Mouse (Mus musculus) liver, embryonic 12.5 days (tissue): ENCODE measurements around the gene Duxbl3. TPM values are rescaled to one million over a fixed set of nuclear protein-coding genes. Genes with fewer than 3 reads are reported as not detected.

Experiments
- ATAC-seq: fragments of 200-750 bp; cut with Nextera tagmentation; 2 replicates; pipeline ENCODE4 v1.8.0; 2017; ENCODE audit warnings: moderate number of reproducible peaks, mild to moderate bottlenecking, moderate library complexity
- H3K27ac ChIP-seq: fragments of 300-500 bp; sonication (generic); 2 replicates; pipeline ENCODE4 v1.5.1; 2016; ENCODE audit warnings: mild to moderate bottlenecking
- H3K27me3 ChIP-seq: fragments of 300-500 bp; sonication (generic); replicated peaks from 2 replicates; pipeline ENCODE4 v1.6.1; 2016; ENCODE audit warnings: mild to moderate bottlenecking, moderate library complexity
- H3K36me3 ChIP-seq: fragments of 300-500 bp; sonication (generic); 2 replicates; pipeline ENCODE4 v1.6.1; 2016; ENCODE audit warnings: mild to moderate bottlenecking, moderate library complexity
- H3K4me1 ChIP-seq: fragments of 300-500 bp; sonication (generic); 2 replicates; pipeline ENCODE4 v1.6.1; 2016
- H3K4me2 ChIP-seq: fragments of 300-500 bp; sonication (generic); 2 replicates; pipeline ENCODE4 v1.6.1; 2016; ENCODE audit warnings: mild to moderate bottlenecking, moderate library complexity
- H3K4me3 ChIP-seq: fragments of 300-500 bp; sonication (generic); 2 replicates; pipeline ENCODE4 v1.5.1; 2016; ENCODE audit warnings: mild to moderate bottlenecking, moderate library complexity
- H3K9ac ChIP-seq: fragments of 300-500 bp; sonication (generic); 2 replicates; pipeline ENCODE4 v1.6.1; 2016; ENCODE audit warnings: mild to moderate bottlenecking, moderate library complexity
- H3K9me3 ChIP-seq: fragments of 300-500 bp; sonication (generic); replicated peaks from 2 replicates; pipeline ENCODE4 v1.6.1; 2016; ENCODE audit warnings: mild to moderate bottlenecking, moderate library complexity
- WGBS: fragments of 180-500 bp; shearing (Covaris S2); methylation state at CpG from one replicate; pipeline ENCODE4 v1.1.7; 2016; ENCODE audit not compliant: insufficient replicate concordance; 5-methylcytosine and 5-hydroxymethylcytosine counted together
- polyA plus RNA-seq: library from polyadenylated mRNA; unstranded; fragments of >200 nt; fragmentation: Nextera tagmentation; extraction: Ambion mirVana; gene quantifications from 2 replicates; pipeline ENCODE4 v1.2.1, GENCODE M21; 2016

The Duxbl3 gene
- polyA plus RNA-seq, 1 experiment from 2014 or later = 0.19 TPM

DNA sequence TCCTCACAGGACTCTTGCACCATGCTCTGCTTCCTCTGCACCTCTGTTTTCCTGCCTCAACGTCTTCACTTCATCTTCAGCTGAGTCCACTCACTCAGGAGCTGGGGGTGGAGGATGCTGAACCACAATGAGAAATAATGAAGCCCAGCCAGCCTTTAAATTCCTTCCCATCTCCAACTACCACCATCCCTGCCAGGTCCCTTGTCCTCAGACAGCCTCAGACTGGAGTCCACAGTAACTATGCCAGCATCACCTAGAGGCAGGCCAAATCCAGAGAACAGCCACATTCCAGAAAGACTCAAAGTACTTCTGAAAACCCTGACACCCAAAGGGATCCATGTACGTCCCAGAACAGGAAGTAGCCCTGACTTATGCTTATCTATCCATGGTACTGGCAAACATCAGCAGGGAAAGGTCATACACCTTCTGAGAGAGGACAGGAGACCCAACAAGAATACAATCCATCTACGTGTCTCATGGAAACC lies 58.5 kb downstream of the Duxbl3 start:
- no peaks in the 10 kb centered on the region for H3K4me1 ChIP-seq
- 35% methylated on average over 3 of the region's 3 CpGs for WGBS

More for the DNA sequence above, 58.5 kb downstream of the Duxbl3 start:
- H3K36me3 ChIP-seq = no peaks in the 10 kb centered on the region
- H3K4me3 ChIP-seq = no peak overlapping the region
- no peak overlapping the region for H3K4me2 ChIP-seq
- H3K9ac ChIP-seq = no peak overlapping the region
- H3K9me3 ChIP-seq = no peaks in the 10 kb centered on the region
- no peaks in the 10 kb centered on the region for H3K27me3 ChIP-seq
- no peak overlapping the region for H3K27ac ChIP-seq
- ATAC-seq = no peak

Other genes with a start within 250 kb of the Duxbl3 start
- 0.26 and 1.3 TPM in 2 replicates for gene Gm9780, start 215.3 kb upstream of the Duxbl3 start, polyA plus RNA-seq
- 12.9 and 13.0 TPM in 2 replicates for gene Tmem254c, start 190.6 kb upstream of the Duxbl3 start, polyA plus RNA-seq
- not detected in 2 replicates for gene Cphx2, start 176.4 kb upstream of the Duxbl3 start, polyA plus RNA-seq
- gene Cphx3, start 175.7 kb upstream of the Duxbl3 start, polyA plus RNA-seq = not detected in 2 replicates
- gene Duxbl2, start 139.6 kb upstream of the Duxbl3 start, polyA plus RNA-seq = 0.42 TPM in 1 of 2 replicates, not detected in the other
- 2.1 and 3.0 TPM in 2 replicates for gene Plac9b, start 75.5 kb upstream of the Duxbl3 start, polyA plus RNA-seq
- 20.8 and 22.5 TPM in 2 replicates for gene Tmem254b, start 50.9 kb upstream of the Duxbl3 start, polyA plus RNA-seq